Mouse (Mus musculus) large intestine, adult 2 months (tissue): Measurements from ENCODE around the gene Bzw1. TPM values are rescaled to one million over a fixed set of nuclear protein-coding genes. Genes with fewer than 3 reads are reported as not detected.

ENCODE experiments used
- DNase-seq: peaks from one replicate; pipeline ENCODE4 v3.0.0-alpha.2; 2012; ENCODE audit warnings: low read depth, low spot score
- WGBS: fragments of 180-500 bp; shearing (Covaris S2); methylation state at CpG from one replicate; pipeline ENCODE4 v1.1.7; 2018; 5-methylcytosine and 5-hydroxymethylcytosine counted together
- polyA plus RNA-seq: library from polyadenylated mRNA; depleted of rRNA; stranded (reverse); fragments of >200 nt; gene quantifications from 2 replicates; pipeline ENCODE4 v1.2.3, GENCODE M21; 2012

Bzw1 gene
- polyA plus RNA-seq, 1 experiment = 28.9 TPM

DNA sequence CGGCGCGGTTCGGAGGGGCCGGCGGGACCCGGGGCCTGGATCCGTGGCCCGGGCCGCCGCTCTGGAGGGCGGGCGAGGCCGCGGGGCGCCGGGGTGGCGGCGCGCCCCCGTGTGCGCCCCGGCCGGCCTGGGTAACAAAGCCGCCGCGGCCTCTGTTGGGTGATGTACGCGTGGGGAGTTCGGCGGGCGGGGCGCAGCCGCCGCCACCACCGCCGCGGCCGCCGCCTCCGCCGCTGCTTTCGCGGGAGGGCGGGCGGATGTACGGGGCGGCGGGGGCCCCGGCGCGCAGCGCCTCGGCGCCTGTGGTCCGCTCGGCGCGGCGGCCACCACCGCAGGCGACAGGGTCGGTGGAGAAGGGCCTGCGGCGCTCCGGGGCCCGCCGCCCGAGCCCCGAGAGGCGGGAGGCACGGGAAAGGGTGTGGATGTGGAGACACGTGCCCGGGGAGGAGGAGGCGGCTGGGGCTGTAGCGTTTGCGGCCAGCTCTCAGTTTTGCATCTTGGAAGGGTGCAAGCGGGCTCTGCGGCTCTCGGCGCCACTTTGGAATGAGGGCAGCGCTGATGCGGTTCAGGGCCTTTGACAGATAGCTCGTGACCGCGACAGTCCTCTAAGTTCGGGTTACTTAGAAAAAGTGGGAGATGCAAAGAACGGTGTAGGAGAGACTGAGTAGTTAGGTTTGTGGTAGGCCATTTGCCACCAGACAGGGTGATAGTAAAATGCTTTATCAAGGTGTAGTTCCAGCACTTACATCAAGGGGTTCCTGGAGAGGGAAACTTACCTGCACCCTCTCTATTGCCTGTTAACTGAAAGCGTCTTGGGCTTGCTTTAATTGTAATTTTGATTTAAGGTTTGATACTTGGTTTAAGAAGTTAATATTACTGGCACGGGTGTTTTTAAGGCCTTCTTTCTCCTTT, 842 bp downstream of the Bzw1 start:
- under 1% methylated on average over 89 of the region's 90 CpGs for WGBS
- no peak for DNase-seq

- WGBS = 87% methylated on average over 3 of the region's 3 CpGs
- DNase-seq = no peak
Observed at GRCm38 (mm10) chr1:58395341-58395740, 2.6 kb downstream of the Bzw1 start.

DNA sequence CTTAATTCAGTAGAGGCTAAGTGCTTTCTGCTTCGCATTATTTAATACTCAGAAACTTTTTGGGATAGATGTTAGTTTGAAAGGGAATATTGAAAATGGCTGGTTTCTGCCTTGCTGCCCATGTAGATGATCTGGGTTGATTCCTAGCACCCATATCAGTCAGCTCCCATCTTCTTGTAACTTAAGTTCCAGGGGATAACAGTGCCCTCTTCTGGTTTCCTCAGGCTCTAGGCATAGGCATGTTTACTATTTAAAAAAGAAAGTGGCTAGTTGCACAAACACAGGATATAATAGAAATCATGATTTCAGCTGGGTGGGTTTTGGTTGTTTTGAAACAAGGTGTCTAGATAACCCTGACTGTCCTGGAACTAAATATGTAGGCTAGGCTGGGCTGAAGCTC, 3.5 kb downstream of the Bzw1 start:
- no peak for DNase-seq
- WGBS = 100% methylated on average over 1 of the region's 1 CpGs

DNA sequence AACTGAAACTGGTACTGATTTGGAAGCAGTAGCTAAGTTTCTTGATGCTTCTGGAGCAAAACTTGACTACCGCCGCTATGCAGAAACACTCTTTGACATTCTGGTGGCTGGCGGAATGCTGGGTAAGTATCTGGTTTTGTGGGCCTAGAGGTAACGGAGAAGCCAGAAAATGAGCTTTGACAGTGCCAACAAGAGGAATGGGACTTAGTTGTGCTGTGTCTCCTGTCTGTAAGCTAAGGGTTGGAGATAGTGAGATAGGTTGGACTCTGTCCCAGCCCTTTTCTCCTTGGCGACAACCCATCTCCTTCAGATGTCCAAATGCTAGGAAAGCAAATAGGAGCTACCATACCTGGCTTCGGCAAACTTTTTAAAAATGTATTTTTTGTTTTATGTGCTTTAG, 5.0 kb downstream of the Bzw1 start:
- 91% methylated on average over 6 of the region's 6 CpGs for WGBS
- DNase-seq = no peak

- no peak for DNase-seq
- 91% methylated on average over 6 of the region's 6 CpGs for WGBS
Observed at GRCm38 (mm10) chr1:58401396-58401795, 8.7 kb downstream of the Bzw1 start.

GRCm38 (mm10) chr1:58403745-58404144, 11.0 kb downstream of the Bzw1 start:
- WGBS = 92% methylated on average over 5 of the region's 5 CpGs
- no peak for DNase-seq

DNA sequence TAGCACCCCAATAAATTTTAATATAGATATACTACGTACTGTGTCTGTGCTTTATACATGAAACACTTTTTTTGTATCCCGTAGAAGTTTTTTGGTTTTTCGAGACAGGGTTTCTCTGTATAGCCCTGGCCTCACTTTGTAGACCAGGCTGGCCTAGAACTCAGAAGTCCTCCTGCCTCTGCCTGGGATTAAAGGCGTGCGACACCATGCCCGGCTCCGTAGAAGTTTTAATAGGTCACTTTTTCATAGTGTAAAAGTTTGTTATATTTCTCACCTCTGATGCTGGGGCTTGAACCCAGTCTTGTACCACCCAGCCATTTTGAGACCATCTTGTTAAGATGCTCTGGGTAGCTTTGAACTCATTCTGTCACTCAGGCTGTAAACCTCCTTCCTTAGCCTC, 14.6 kb downstream of the Bzw1 start:
- WGBS = 97% methylated on average over 7 of the region's 7 CpGs
- no peak for DNase-seq

GRCm38 (mm10) chr1:58408141-58408540, 15.4 kb downstream of the Bzw1 start:
- WGBS = 85% methylated on average over 6 of the region's 6 CpGs
- DNase-seq = no peak

GRCm38 (mm10) chr1:58409553-58410197, 17.0 kb downstream of the Bzw1 start:
- no peak for DNase-seq
- 75% methylated on average over 5 of the region's 5 CpGs for WGBS

GRCm38 (mm10) chr1:58410198-58410588, 17.5 kb downstream of the Bzw1 start:
- WGBS = 71% methylated on average over 3 of the region's 3 CpGs
- no peak for DNase-seq

DNA sequence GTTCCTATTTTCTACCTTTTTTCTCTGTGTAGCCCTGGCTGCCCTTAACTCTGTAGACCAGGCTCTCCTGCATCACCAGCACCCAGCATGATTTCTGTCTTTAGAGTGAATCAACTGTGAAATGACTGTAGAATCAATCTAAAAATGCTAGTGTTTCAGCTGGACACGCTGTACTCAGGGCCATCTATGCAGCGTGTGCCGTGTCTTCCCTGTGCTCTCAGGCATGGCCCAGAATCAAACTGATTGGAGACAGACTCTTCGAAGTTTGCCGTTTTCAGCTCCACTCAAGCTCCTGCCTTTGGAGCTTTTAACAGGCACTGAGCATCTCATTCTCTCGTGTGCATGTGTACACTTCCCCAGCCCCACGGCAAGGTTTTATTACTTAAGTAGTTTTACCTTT, 18.1 kb downstream of the Bzw1 start:
- no peak for DNase-seq
- 70% methylated on average over 7 of the region's 7 CpGs for WGBS

DNA sequence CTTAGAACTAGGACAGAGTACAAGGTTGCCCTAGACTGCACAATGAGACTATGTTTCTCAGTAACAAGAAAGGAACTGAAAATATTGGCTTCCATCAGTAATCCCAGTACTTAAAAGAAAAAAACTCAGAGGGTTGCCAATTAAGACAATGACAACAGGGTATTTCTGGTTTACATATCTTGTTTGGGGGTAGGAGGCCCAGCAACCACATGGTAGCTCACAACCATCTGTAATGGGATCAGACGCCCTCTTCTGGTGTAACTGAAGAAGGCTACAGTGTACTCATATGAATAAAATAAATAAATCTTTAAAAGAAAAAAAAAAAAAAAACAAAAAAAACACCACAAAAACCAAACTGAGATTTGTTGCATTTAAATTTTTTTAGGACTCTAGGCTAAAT, 22.7 kb downstream of the Bzw1 start:
- DNase-seq = no peak
- WGBS = 23% methylated on average over 1 of the region's 1 CpGs

GRCm38 (mm10) chr1:58416048-58416447, 23.4 kb downstream of the Bzw1 start:
- 57% methylated on average over 2 of the region's 2 CpGs for WGBS
- no peak for DNase-seq

DNA sequence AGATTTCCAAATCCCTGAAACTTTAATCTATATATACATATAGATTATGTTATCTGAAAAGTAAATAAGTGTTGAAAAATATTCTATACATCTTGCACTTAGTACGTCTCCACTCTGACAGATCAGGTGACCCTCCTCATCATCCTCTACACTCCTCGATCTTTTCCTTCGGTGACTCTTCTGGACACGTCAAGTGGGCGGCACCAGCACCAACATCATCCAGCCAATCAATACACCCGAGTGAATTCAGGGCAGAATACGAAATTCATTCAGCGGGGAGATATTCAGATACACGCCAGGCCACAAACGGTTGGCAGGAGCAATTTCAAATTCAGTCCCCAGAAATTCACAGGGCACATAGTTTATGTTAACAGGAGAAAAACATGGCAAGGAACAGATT, 27.3 kb downstream of the Bzw1 start:
- WGBS = 68% methylated on average over 10 of the region's 10 CpGs
- DNase-seq = no peak

GRCm38 (mm10) chr1:58420961-58421360, 28.3 kb downstream of the Bzw1 start:
- WGBS = 11% methylated on average over 7 of the region's 7 CpGs
- DNase-seq = no peak

GRCm38 (mm10) chr1:58422879-58423278, 30.2 kb downstream of the Bzw1 start:
- 1% methylated on average over 13 of the region's 13 CpGs for WGBS
- DNase-seq = peak; percentile 64

DNA sequence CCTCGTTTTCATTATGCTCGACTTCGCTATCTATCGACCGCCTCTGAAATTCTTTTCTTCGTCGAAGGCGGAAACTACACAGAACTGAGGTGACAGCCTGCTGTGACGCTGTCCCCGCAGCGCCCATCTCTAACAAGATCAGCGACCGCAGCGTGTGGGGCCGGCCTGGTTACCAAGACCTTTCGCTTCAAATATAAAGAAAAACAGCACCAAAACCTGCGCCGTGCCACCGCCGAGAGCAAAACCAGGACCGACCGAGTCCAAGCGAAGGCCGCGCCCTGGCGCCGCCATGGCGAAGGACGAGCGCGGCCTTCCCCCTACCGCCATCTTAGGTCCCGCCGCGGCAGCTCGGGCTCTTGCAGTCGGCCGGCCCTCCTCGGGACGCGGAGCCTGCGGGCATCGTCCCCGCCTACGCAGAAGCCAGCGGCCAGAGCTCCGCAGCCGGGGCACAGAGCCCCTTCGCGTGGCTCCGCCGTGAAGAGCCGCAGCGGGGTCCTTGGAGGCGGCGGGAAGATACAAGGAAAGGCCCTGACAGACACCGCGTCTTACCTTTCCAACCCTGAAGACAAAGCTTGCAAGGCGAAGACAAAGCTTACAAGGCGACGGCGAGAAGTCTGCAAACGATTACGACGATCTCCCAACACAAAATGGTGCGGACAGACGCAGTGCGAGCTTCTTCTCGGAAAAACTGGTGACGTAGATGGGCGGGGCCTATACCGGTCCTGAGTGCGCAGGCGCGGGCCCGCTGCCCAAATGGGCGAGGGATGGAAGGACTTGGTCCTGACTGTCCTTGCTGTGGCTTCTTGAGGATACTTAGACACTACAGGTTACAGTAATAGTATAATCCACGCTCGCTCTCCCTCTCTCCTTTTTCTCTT, 30.9 kb downstream of the Bzw1 start, which contains the start of gene Clk1:
TSS of gene Clk1 (minus strand) at position 696 of the 878 bp plus-strand sequence.
- under 1% methylated on average over 79 of the region's 79 CpGs for WGBS
- peak; percentile 84 for DNase-seq

- no peak for DNase-seq
- WGBS = 86% methylated on average over 3 of the region's 3 CpGs
Observed at GRCm38 (mm10) chr1:58424551-58424950, 31.9 kb downstream of the Bzw1 start.

DNA sequence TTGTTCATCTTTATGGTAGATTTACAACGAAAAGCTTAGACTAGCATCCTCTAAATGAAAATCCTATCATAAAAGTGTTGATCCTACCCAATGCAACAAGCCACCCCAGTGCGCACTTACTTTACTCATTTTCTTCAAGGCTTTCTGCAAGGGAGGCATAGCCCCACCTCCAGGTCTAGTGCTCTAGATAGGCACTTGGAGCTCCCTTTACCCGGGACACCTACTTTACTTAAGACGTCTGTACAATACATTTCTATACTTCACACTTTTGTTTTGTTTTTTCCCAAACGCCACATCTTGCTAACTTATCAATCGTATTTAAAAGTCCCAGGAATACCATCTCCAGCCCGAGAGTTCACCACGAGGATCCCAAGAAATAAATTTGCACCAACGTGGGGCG, 52.0 kb downstream of the Bzw1 start:
- WGBS = 4% methylated on average over 10 of the region's 10 CpGs
- no peak for DNase-seq

DNA sequence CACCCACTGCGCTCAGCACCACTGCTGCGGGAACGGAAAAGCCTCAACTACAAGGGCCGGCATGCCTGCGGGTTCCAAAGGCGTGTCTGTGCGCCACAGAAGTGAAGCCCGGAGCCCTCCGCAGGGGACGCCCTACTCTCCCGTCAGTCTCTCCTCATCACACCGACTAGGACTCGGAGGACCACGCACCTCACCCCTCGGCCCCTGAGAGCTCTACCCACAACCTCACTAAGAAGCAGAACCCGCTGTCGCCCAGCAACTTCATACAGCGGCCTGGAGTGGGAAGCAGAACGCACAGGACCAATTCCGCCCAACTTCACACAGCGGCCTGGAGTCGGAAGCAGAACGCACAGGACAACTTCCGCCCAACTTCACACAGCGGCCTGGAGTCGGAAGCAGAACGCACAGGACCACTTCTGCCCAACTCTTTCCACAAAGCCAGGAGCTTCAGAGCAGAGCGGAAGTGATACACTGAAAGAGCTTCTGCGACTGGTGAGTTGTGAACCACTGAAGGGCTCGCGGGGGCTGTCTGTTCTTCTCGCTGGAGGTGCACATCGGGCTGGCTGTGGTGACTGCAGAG, 52.5 kb downstream of the Bzw1 start, which contains the start of the genes Nif3l1 and Ppil3:
TSS of gene Nif3l1 (plus strand) at position 9 of the 580 bp plus-strand sequence.
TSS of gene Ppil3 (minus strand) at position 344 of the 580 bp plus-strand sequence.
- WGBS = under 1% methylated on average over 33 of the region's 33 CpGs
- peak; percentile 75 for DNase-seq
